Mouse (Mus musculus): Measurements from ENCODE around the gene Lbx1.

Gene Lbx1

DNA sequence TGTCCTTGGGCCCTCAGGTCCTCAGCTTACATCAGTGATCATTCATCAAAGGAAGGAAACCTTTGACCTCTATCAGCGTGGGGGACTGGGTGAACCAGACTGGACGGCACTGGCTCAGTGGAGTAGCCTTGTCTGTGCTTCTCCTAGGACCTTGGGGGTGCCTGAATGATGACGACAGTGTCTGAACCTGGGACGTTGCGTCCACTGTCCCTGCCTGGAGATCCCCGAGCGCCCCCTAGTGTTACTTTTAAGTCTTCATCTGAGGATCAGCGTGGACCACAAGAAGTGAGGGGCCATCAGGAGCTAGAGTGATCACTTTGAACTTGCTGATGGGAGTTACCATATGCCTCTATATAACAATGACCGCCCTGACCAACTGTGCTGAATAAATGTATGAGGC is 19.4 kb downstream of the Lbx1 start:
- no peak for DNase-seq (ENCODE audit: low spot score in 2 of 2)

DNA sequence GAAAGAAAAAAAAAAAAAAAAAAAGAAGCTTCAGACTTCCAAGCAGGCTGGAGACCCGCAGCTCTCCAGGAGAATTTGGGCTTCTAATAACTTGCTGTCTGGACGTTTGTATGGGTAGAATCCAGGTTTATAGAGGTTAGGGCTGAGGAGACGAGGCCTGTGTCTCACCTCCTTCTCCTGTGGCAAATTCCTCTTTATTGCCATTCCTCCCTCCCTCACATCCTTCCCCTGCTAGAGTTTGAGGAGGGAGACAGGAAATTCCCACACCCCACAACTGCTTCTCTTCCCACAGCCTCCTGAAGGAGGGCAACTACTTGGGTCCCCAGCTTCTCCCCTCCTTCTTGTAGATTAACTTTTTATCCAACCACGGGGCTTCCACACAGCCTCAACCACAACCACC is 20.2 kb downstream of the Lbx1 start:
- DNase-seq (ENCODE audit: low spot score in 2 of 2) = no peak

DNA sequence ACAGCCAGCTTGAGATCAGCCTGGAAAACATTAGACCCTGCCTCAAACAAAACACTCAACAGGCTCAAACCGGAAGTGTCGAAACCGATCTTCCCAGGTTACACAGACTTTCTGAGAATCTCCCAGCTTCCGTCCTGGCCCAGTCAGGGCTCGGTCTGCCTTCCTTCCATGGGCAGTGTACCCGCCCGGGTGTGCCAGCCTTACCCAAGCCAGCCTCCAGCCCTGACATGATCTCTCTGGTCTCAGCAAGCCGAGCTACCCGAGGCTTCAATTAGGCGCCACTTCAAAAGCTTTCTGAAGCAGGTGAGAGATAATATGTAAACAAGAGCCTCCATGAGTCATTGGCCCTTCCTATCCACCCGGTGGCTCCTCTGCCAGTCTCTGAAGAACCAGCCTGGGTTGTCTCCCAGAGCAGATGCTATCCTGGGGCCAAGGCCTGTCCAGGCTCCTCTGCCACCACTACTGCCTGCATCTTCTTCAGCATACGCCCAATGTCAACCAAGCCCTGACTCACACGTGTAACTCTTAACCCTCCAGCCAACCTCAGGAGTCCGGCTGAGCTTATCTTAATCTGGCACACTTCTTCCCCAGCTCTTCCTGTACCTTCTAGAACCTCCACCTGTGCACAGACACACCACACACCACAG is 25.7 kb downstream of the Lbx1 start:
- no peak for DNase-seq (ENCODE audit: low spot score in 2 of 2)

DNA sequence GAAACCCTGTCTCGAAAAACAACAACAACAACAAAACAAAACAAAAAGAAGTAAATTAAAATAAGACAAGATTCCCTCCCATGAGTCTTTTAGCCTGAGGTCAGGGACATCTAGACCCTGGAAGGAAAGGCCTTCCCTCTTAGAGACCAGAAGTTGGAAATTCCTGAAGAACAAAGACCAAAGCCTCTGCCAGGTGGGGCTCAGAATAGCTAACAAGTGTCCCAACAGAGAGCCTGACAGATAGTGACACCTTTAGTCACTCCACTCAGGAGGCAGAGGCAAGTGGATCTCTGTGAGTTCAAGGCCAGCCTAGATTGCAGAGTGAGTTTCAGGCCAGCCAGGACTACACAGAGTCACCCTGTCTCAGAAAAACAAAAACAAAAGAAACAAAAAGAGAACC is 26.4 kb downstream of the Lbx1 start:
- DNase-seq (ENCODE audit: low spot score in 2 of 2) = no peak

DNA sequence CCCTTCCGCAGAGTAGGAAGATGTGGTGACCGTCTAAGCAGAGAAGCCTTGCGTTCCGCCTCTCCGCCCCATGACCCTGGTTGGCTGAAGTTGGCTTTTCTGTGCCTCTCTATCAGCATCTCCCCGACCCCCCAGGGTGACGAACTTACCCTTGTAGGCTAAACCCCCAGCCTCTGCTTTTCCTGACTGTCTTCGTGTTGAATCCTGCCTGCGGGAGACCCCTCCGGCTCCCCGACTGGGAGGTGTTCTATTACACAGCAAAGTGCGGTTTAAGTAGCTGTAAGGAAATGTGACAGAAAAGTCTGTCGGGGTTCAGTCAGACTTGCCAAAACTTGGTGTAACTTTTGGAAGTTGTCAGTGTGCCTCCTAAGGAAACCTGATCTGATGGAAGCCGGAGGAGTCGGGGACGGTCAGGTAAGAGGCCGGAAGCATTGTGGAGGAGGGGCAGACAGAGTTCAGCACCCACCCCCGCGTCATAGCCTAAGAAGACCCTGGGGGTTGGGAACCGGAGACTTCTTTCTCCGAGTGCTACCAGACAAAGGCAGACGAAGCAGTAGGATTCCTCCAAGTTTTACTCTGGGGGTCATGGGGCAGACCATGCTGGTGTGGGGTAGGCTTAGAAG is 27.1 kb downstream of the Lbx1 start:
- DNase-seq (ENCODE audit: low spot score in 2 of 2) = no peak

DNA sequence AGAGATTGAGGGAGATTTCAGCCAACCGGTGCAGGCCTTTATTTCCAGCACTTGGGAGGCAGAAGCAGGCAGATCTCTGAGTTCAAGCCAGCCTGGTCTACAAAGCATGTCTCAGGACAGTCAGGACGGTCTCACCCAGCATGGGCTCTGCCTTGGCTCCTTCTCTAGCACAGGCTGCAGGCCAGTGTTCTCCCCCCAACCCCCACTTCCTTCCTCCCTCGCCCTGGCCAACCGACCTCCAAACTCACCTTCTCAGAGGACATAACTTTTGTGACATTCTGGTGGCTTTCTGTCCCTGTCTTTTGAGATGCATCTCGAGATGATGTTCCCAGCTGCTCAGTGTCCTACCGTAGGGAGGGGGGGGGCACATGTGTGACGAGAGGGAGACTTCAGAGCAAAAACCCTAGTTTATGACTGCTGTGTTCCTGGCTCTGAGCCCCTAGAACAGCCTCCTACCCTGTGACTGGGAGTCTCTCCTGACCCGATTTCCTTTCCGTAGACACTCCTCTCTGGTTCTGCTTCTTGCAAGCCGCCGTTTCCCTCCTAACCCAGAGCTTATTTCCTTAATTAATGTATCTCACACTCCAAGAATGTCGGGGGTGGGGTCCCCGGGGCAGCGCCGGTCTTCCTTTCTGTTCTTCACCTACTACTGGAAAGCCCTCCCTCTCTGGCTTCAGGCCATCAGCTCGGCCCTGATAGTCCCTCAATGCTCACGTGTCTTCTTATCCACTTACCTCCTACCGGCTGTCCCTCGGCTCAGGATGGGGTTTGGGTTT is 27.8 kb downstream of the Lbx1 start:
- no peak for DNase-seq (ENCODE audit: low spot score in 2 of 2)

DNA sequence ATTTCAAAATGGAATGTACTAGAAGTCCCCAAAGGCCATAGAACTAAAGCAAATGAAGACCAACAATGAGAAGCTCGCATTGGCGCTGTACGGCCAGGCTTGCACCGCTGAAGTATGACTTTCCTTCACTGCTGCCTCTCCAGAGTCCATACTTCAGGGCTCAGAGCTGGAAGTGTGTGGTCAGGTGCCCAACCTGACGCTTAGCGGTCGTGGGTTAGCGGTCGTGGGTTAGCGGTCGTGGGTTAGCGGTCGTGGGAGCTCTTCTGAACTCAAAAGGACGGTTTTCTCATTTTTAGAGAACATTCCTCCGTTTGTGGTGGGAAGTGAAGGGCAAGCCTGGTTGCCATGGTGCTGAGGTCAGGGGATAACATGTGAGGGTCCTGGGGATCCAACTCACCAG is 28.5 kb downstream of the Lbx1 start:
- no peak for DNase-seq (ENCODE audit: low spot score in 2 of 2)

DNA sequence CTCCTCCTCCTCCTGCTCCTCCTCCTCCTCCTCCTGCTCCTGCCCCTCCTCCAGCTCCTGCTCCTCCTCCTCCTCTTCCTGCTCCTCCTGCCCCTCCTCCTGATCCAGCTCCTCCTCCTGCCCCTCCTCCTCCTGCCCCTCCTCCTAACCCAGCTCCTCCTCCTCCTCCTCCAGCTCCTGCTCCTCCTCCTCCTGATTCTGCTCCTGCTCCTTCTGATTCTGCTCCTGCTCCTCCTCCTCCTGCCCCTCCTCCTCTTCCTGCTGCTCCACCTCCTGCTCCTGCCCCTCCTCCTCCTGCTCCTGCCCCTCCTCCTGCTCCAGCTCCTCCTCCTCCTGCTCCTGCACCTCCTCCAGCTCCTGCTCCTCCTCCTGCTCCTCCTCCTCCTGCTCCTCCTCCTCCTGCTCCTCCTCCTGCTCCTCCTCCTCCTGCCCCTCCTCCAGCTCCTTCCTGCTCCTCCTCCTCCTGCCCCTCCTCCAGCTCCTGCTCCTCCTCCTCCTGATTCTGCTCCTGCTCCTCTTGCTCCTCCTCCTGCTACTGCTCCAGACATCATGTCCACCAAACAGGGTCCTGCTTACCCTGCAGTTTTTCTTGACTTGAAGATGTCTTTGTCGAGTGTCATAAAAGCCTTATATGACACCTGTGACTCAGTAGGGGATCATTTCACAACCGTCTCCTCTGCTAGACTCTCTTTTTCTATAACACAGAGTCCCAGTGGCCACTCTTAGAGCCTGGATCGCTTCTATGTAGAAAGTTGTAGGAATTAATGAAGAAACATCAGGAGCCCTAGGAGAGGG is 30.1 kb downstream of the Lbx1 start:
- no peak for DNase-seq (ENCODE audit: low spot score in 2 of 2)

DNA sequence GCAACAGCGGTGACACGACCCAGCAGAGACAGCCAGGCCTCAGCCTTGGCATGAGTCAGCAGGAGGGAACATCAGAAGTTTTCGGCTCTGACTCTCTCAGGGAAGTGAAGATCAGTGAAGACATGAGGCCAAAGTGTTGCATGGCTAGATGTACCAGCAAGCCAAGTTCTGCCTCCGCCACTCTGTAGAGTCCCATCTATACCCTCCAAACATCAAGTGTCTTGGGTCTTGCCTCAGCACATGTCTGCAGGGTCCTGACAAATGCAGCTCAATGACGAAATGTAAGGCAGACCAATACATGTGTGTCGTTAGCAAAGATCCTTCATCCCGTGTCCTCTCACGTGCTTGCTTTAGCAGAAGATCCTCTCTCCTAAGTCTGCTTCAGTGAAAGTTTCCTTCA is 38.6 kb downstream of the Lbx1 start:
- no peak for DNase-seq (ENCODE audit: low spot score in 2 of 2)

DNA sequence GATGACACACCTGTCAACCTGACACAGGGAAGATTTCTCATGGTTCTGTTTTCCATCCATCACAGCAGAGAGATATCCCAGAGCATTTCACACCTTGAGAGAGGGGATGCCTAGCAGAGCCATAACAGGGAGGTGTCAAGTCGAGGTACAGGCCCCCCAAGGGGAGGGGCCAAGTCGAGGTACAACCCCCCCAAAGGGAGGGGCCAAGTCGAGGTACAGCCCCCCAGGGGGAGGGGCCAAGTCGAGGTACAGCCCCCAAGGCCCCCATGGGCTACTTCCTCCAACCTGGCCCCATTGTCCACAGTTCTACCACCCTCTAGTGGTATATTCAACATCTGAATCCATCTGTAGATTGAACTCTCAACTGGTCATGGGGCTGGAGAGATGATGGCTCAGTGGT is 41.0 kb downstream of the Lbx1 start:
- no peak for DNase-seq (ENCODE audit: low spot score in 2 of 2)

All from urinary bladder, postnatal 36 days (tissue).